Mouse (Mus musculus) heart, adult 8-10 months (tissue): Measurements from ENCODE around the gene Gm16867. TPM values are rescaled to one million over a fixed set of nuclear protein-coding genes. Genes with fewer than 3 reads are reported as not detected.
"Not testable (repeated sequence)": the region's sequence is repeated elsewhere in the genome, so short reads cannot be mapped to it uniquely, and the experiment has no call there.

Source experiments
- DNase-seq: peaks from one replicate; pipeline ENCODE4 v3.0.0; 2022; ENCODE audit warnings: low spot score
- total RNA-seq, 4 experiments: library from RNA; stranded (reverse); gene quantifications; 2 replicates each; pipeline ENCODE4 v1.2.4; 2022

The Gm16867 gene
- total RNA-seq, 4 experiments from 2014 or later: 0.73 to 2.7 (median 1.5) TPM

DNA sequence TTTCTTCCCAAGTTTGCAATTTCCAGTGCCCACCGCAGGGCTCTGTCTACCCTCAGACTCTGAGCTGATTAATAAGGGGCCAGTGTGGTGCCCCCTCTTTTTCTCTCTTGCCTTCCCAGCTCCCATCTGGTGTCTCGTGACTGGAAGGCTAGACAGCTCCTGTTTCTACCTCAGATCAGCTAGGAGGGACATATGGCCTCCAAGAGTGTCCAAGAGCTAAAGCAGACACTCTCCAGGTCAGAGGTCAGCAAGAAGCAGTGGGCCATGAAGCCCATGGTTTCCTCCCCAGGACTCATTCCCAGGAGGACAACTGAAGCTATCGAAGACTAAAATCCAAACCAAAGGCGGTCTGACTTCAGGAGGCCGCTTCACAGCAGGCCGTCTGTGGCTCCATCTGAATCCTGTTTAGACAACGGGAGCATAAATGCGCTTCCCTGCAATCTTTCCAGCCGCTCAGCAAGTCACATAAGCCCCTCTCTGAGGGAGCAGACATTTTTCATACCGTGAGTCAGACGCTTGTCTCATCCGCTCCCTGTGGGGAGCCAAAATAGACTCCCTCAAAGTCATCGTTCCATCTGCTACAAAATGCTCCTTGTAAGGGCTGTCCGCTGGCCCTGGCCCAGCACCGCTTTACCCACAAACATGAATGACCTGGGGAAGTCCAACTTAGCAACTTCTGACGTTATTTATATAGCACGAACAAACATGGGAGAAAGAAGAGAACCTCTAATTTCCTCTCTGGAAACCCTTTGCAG, 35.4 kb downstream of the Gm16867 start:
- not testable (repeated sequence) for DNase-seq

DNA sequence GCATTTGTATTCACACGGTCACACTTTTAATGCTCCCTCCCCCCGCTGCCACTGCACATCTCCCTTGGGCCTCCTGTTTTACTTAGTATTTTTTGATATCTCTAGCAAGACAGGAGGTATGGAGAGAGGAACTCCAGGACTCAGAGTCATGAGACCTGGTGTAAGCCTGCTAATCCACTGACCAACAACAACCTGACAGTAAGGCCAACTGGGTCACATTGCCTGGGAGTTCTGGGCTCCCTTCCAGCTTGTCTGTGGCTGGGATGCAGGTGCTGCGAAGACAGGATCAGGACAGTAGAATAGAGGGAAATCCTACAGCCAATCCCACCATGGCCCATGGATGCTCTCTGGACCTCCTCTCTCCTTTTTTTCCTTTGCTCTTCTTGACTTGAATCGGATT, 38.7 kb downstream of the Gm16867 start:
- DNase-seq: not testable (repeated sequence)

DNA sequence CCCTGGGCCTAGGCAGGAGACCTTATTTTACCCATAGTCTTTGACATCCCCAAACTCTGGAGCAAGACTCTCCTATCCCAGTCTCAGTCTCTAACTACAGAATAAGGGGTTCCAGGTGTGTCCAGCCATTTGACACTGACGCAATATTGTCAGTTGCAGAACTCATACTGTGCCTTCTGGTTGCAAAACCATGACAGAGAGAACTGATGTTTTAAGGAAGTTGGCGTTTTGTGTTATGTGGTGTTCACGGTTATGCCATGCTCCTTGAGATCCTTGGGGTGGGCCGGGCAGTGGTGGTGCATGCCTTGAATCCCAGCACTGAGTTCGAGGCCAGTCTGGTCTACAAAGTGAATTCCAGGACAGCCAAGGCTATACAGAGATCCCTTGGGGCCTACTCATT, 45.5 kb downstream of the Gm16867 start:
- DNase-seq: not testable (repeated sequence)

DNA sequence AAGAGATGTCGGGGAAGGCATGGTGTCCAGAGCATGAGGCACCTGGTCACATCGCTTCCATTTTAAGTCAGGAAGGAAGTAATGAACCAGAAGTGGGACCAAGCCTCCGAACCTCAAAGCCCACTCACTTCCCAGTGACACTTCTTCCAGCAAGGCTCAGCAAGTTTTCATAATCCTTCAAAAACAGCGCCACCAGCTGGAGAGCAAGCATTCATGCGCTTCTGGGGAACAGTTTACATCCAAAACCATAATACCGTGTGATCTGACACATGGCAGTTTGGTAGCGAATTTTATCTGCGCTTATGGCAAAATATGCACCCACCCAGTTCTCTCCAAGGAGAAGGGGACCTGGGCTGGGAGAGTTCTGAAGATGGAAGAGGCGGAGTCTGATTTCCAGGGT, 48.5 kb downstream of the Gm16867 start:
- not testable (repeated sequence) for DNase-seq

DNA sequence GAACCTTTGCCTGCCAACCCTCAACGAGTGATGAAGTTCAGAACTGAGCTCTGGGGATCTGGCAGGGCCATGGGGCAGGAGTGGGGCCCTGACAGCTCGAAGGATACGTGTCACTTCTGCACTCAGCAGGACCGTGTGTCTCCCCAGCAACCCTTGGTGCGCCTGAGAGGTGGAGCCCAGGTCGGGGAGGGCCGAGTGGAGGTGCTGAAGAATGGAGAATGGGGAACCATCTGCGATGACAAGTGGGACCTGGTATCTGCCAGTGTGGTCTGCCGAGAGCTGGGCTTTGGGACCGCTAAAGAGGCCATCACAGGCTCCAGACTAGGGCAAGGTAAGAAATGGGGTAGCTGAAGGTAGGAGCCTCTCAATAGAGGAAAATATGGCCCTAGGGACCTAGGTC, 54.3 kb downstream of the Gm16867 start:
- DNase-seq: not testable (repeated sequence)

DNA sequence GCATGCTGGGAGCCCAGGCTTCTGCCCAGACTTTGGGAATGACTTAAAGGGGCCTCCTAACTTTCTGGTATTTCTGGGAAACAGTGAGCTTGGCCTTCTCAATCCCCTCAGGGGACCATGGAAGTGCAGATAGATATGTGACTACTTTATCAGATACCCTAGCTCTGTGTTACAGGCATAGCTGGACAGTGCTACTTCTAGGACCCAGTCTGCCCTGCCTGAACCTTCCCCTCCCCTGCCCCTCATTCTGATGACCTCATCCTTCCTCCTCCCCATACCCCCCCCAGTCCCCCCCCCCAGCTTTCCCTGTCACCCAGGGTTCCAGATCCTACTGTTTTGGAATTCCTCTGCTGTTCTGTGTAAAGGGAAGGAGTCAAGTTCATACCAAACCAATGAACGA, 56.2 kb downstream of the Gm16867 start:
- DNase-seq: not testable (repeated sequence)

DNA sequence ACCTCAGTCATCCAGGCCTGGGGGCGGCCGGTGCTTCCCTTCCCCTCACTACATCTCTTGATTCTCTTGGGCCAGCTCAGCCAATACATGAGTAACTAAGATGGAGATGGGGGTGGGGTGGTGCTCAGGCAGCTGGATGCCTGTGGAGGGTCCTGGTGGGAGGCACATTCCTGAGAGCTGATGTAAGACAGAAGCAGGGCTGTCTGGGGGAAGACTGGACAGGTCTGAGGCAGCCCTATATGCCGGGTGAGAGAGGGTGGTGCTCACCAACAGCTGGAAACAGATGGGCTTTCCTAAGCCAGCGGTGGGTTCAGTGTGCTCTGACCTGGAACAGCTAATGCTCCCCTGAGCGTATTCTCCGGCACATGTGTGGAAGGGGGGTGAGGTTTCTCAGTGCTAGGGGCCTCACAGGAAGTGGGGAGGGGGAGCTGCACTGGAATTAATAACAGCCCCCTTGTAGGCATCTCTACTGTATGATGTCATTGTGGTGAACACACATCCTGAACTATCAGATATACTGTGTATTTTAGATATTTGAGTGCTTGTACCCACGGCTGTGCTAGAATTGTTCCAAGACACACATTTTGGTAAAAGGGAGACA, 60.0 kb downstream of the Gm16867 start:
- DNase-seq: not testable (repeated sequence)

DNA sequence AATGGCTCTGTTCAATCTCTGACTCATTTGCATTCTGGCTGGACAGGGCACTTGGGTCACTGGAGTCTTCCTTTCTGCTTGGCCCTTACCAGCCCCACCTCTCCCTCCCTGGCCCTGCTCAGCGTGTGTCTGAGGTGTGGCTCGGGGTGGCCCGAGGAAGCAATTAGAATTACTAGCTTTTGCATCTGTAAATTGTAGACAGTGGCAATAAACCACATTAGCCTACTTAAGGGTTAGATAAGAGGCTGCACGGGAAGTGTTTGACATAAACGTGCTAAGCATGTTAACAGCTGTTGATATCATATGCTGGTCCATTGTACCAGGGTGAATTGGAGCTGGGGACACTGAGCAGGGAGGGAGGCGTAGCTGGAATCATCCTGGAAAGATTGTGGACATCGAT, 62.2 kb downstream of the Gm16867 start:
- DNase-seq: not testable (repeated sequence)

DNA sequence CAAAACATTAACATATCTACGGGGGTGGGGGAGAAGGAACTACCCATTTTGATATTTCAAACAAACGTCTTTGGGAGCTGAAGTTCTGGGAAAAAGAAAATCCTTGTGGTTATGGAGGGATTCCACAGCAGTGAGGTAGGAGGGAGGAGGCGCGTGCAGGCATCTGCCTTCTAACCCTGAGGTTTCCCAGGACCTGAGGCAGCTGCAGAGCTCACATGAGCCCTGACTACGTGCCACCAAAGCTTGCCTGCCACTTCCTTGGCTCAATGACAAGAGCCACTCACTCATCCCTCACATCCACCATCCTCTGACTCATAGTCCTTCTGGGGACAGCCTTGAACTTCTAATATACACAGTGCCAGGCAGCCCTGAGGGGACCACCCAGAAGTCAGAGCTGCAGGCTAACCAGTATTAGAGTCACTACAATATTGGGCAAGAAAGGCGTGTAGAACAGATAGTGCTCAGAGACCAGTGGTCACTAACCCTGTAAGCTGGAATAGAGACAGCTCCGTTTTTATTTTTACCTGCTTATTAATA, 64.4 kb downstream of the Gm16867 start:
- DNase-seq: not testable (repeated sequence)

DNA sequence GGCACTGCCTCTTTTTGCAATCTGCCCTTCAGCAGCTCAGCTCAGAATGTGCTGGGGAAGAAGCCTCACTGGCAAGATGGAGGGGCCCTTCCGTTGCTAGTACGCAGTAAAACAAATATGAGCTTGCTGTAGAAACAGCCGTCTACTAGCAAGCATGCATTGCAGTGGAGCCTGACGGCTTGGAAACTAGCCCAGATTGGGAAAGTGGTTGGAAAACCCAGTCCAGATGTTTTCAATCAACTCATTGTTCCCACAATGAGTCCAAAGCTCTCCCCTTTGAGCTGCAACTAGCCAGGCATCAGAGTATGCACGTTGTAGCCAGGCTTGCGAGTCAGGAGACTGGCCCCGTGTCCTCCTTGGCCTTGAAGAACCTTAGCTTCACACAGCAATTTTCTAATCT, 82.2 kb downstream of the Gm16867 start:
- DNase-seq: not testable (repeated sequence)

DNA sequence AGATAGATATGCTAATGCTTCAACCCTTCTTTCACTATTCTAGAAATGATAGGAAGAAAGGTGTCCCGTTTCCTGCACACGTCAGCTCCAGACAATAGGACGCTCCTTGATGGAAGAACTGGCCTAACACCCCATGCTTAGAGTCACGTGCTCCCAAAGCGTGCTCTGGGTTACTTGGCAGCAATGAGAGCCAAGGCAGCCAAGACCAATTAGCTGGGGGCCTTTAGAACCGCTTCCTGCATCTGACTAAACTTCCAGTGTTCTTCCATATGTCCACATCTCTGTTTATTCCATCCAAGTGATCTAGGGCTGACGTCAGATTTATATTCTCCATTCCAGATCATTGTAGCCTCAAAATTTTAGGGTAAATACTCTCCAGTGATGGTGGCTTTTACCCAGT, 85.6 kb downstream of the Gm16867 start:
- not testable (repeated sequence) for DNase-seq

Other genes with a start within 250 kb of the Gm16867 start
- gene Synb, start 209.1 kb downstream of the Gm16867 start, total RNA-seq: not detected
- not detected for gene Gm27179, start 9.2 kb upstream of the Gm16867 start, total RNA-seq
- 10 to 100 TPM; 36.1 to 43.3 (median 39.5) TPM for gene Entpd4b, start 52.1 kb upstream of the Gm16867 start, total RNA-seq